21 mouse cellular contexts compared by ENCODE assay signal in the genomic region with DNA sequence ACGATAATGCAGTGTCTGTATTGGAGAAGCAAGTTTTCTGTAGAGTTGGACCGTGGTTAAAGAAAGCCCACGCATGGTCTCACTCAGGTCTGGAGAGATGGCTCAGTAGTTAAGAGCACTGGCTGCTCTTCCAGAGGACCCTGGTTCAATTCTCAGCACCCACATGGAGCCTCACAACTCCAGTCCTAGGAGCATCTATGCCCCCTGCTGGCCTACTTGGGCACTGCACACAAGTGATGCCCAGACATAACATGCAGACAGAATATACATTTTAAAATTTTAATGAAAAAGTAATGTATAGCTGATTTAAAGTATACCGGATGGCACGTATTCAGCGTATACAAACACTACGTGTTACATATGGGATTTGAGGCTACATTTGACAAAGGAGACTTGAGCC.
DNase-seq lines count a peak whose midpoint lies in the region; TF ChIP-seq lines count a peak whose summit lies in the region.
"Had no signal": no experiment of that assay in that cellular context is flagged by ENCODE, and none has a peak within 500 bp of the region (broad histone marks: within the 10 kb centered on the region; RNA-seq: fewer than 3 reads in every experiment).

No protein-coding gene starts in this region.

- peak; percentile 60 for TF ChIP-seq CTCF in layer of hippocampus, adult 2 months (conservative IDR thresholded peaks at IDR 0.05)
- peak; percentile 64; the same call in 1 of the 2 replicates for TF ChIP-seq CTCF in testis, adult 2 months (IDR thresholded peaks at IDR 0.05; ENCODE audit: control insufficient read depth, insufficient read depth, insufficient replicate concordance, low read depth, low read length)

- H3K4me3 ChIP-seq in layer of hippocampus, adult 2 months = no peak overlapping the region
- H3K4me3 ChIP-seq in testis, adult 2 months (ENCODE audit: control insufficient read depth, low read depth, low read length) = no peak overlapping the region
- H3K4me3 ChIP-seq: embryonic facial prominence, embryonic 10.5 days; heart, embryonic 15.5 days; limb, embryonic 12.5 days; liver, embryonic 15.5 days; megakaryocyte, embryonic 14.5 days had no signal

- no peak overlapping the region for H3K27ac ChIP-seq in layer of hippocampus, adult 2 months
- H3K27ac ChIP-seq in testis, adult 2 months (ENCODE audit: control insufficient read depth, insufficient read depth, low read depth, low read length) = no peak overlapping the region
- H3K27ac ChIP-seq: embryonic facial prominence, embryonic 10.5 days; heart, embryonic 15.5 days; limb, embryonic 12.5 days; liver, embryonic 15.5 days had no signal

- H3K27me3 ChIP-seq in testis, adult 2 months (ENCODE audit: control insufficient read depth, insufficient read depth, low read length) = no peaks in the 10 kb centered on the region
- H3K27me3 ChIP-seq: heart, embryonic 15.5 days; limb, embryonic 12.5 days; liver, embryonic 15.5 days; megakaryocyte, embryonic 14.5 days had no signal

- peaks cover 3% of the 10 kb centered on the region for H3K4me1 ChIP-seq in testis, adult 2 months (ENCODE audit: control insufficient read depth, insufficient read depth, low read length)
- H3K4me1 ChIP-seq: embryonic facial prominence, embryonic 10.5 days; heart, embryonic 15.5 days; limb, embryonic 12.5 days had no signal

- no peak for TF ChIP-seq POLR2A in testis, adult 2 months (IDR thresholded peaks at IDR 0.05; ENCODE audit: control insufficient read depth, low read depth, low read length)

- DNase-seq in adrenal gland, postnatal 14 days = peak; percentile 1
- DNase-seq in adrenal gland, postnatal 4 days (ENCODE audit: low spot score in 2 of 2) = no peak
- no peak for DNase-seq in layer of hippocampus, adult 2 months (ENCODE audit: low spot score in 2 of 2)
- no peak for DNase-seq in layer of hippocampus, postnatal 36 days
- DNase-seq in testis, postnatal 10 days (ENCODE audit: low spot score) = no peak
- peak; percentile 28 for DNase-seq in testis, postnatal 14 days (ENCODE audit: low spot score)
- no peak for DNase-seq in adrenal gland, postnatal 36 days
- DNase-seq: cerebellum, adult 8-10 months; gastrocnemius, postnatal 10 days; kidney, adult 8-10 months; kidney, postnatal 25 days; layer of hippocampus, adult 9-11 months; lung, postnatal 14 days; retina, postnatal 1 day; right cerebral cortex, postnatal 4 days had no signal

- no peaks in the 10 kb centered on the region for H3K36me3 ChIP-seq in testis, adult 2 months (ENCODE audit: control insufficient read depth, insufficient read depth, low read length)
- H3K36me3 ChIP-seq: heart, embryonic 15.5 days; liver, embryonic 15.5 days had no signal

Comparison
In these comparisons a context has a peak if more than half of its experiments do, and no peak if none do; other contexts are left out.
1. DNase-seq: peak in adrenal gland, postnatal 14 days (single experiment) and testis, postnatal 14 days (single experiment); none in adrenal gland, postnatal 4 days (0 of 2), layer of hippocampus, adult 2 months (0 of 2), layer of hippocampus, postnatal 36 days (0 of 2), testis, postnatal 10 days (single experiment) and adrenal gland, postnatal 36 days (0 of 2).